Mouse (Mus musculus) MEL (cell line): ENCODE data around the gene Dock1. TPM values are rescaled to one million over a fixed set of nuclear protein-coding genes. Genes with fewer than 3 reads are reported as not detected.

Experiments used
- DNase-seq: peaks from one replicate; pipeline ENCODE4 v3.0.0; 2011; ENCODE audit warnings: low read depth, low spot score
- H3K27ac ChIP-seq: 2 replicates; pipeline ENCODE4 v1.5.1; 2012; ENCODE audit warnings: low read depth, mild to moderate bottlenecking, control low read depth, low read length, moderate library complexity; ENCODE audit not compliant: control insufficient read depth
- H3K27me3 ChIP-seq, 2 experiments: fragments of 150-350 bp in 1 of 2; sonication (generic) in 1 of 2; 2 replicates each; pipeline ENCODE4 v1.6.1; 2012; ENCODE audit warnings: low read length in 2 of 2, mild to moderate bottlenecking in 2 of 2, improper control_type of control experiment in 1 of 2, moderate library complexity in 1 of 2; ENCODE audit not compliant: insufficient read depth in 2 of 2, control insufficient read depth in 1 of 2
- H3K36me3 ChIP-seq, 2 experiments: 2 replicates each; pipeline ENCODE4 v1.6.1; 2012 to 2014; ENCODE audit warnings: low read length in 2 of 2, improper control_type of control experiment in 1 of 2, inconsistent platforms in 1 of 2, mild to moderate bottlenecking in 1 of 2; ENCODE audit not compliant: insufficient read depth in 2 of 2, control insufficient read depth in 1 of 2
- H3K4me1 ChIP-seq, 2 experiments: fragments of 150-350 bp in 1 of 2; sonication (generic) in 1 of 2; 2 replicates each; pipeline ENCODE4 v1.6.1; 2012; ENCODE audit warnings: low read length in 2 of 2, improper control_type of control experiment in 1 of 2, mild to moderate bottlenecking in 1 of 2; ENCODE audit not compliant: insufficient read depth in 2 of 2, control insufficient read depth in 1 of 2
- H3K4me3 ChIP-seq, 2 experiments: fragments of 150-350 bp in 1 of 2; sonication (generic) in 1 of 2; 2 replicates each; pipeline ENCODE4 v1.5.1; 2012; ENCODE audit warnings: low read depth in 2 of 2, low read length in 2 of 2, mild to moderate bottlenecking in 2 of 2, moderate library complexity in 2 of 2, control low read depth in 1 of 2, improper control_type of control experiment in 1 of 2; ENCODE audit not compliant: control insufficient read depth in 1 of 2, insufficient read depth in 1 of 2
- H3K79me2 ChIP-seq: 2 replicates; pipeline ENCODE4 v1.6.1; 2012; ENCODE audit warnings: mild to moderate bottlenecking, low read length, moderate library complexity; ENCODE audit not compliant: control insufficient read depth, poor library complexity, insufficient read depth
- H3K9ac ChIP-seq: 2 replicates; pipeline ENCODE4 v1.6.1; 2012; ENCODE audit warnings: low read depth, mild to moderate bottlenecking, control low read depth, low read length, moderate library complexity; ENCODE audit not compliant: control insufficient read depth, poor library complexity, severe bottlenecking
- H3K9me3 ChIP-seq: fragments of 150-350 bp; sonication (generic); replicated peaks from 2 replicates; pipeline ENCODE4 v1.6.1; 2012; ENCODE audit warnings: mild to moderate bottlenecking, low read length, improper control_type of control experiment, moderate library complexity; ENCODE audit not compliant: insufficient read depth
- CHD1 ChIP-seq: IDR thresholded peaks from 2 replicates; pipeline ENCODE4 v1.6.1; 2012; ENCODE audit warnings: low read depth, mild to moderate bottlenecking, inconsistent platforms, low read length, improper control_type of control experiment
- CHD2 ChIP-seq: IDR thresholded peaks from 2 replicates; pipeline ENCODE4 v1.6.1; 2011; ENCODE audit warnings: low read length, improper control_type of control experiment
- CTCF ChIP-seq, 3 experiments: IDR thresholded peaks in 2 of 3; conservative IDR thresholded peaks in 1 of 3; 2 replicates each; pipeline ENCODE4 v1.5.1; 2011 to 2012; ENCODE audit warnings: low read length in 3 of 3, low read depth in 2 of 3, mild to moderate bottlenecking in 2 of 3, improper control_type of control experiment in 1 of 3, inconsistent platforms in 1 of 3, mixed read lengths in 1 of 3, moderate library complexity in 1 of 3; ENCODE audit not compliant: control insufficient read depth in 1 of 3, insufficient read depth in 1 of 3, poor library complexity in 1 of 3, severe bottlenecking in 1 of 3
- EP300 ChIP-seq, 2 experiments: IDR thresholded peaks; 2 replicates each; pipeline ENCODE4 v1.6.1; 2011; ENCODE audit warnings: improper control_type of control experiment in 2 of 2, low read length in 2 of 2, low read depth in 1 of 2, mild to moderate bottlenecking in 1 of 2
- GABPA ChIP-seq: IDR thresholded peaks from 2 replicates; pipeline ENCODE4 v1.6.1; 2012; ENCODE audit warnings: low read depth, mild to moderate bottlenecking, inconsistent platforms, low read length, improper control_type of control experiment, moderate library complexity
- GATA1 ChIP-seq: IDR thresholded peaks from 2 replicates; pipeline ENCODE4 v1.6.1; 2011; ENCODE audit warnings: low read depth, low read length, improper control_type of control experiment
- JUND ChIP-seq: IDR thresholded peaks from 2 replicates; pipeline ENCODE4 v1.6.1; 2011; ENCODE audit warnings: low read depth, mild to moderate bottlenecking, improper control_type of control experiment, low read length
- KAT2A ChIP-seq: conservative IDR thresholded peaks from 2 replicates; pipeline ENCODE4 v1.6.1; 2012; ENCODE audit warnings: low read depth, low read length, improper control_type of control experiment, inconsistent platforms
- MAFK ChIP-seq: IDR thresholded peaks from 2 replicates; pipeline ENCODE4 v1.6.1; 2011; ENCODE audit warnings: low read depth, mild to moderate bottlenecking, low read length, improper control_type of control experiment, borderline replicate concordance
- MAX ChIP-seq: IDR thresholded peaks from 2 replicates; pipeline ENCODE4 v1.6.1; 2011; ENCODE audit warnings: low read length, improper control_type of control experiment
- MYB ChIP-seq: IDR thresholded peaks from 2 replicates; pipeline ENCODE4 v1.6.1; 2011; ENCODE audit warnings: mild to moderate bottlenecking, low read depth, low read length, improper control_type of control experiment
- NELFE ChIP-seq: IDR thresholded peaks from 2 replicates; pipeline ENCODE4 v1.6.1; 2011; ENCODE audit warnings: low read depth, low read length, improper control_type of control experiment
- RAD21 ChIP-seq: IDR thresholded peaks from 2 replicates; pipeline ENCODE4 v1.6.1; 2011; ENCODE audit warnings: mild to moderate bottlenecking, low read depth, low read length, improper control_type of control experiment
- RCOR1 ChIP-seq: IDR thresholded peaks from 2 replicates; pipeline ENCODE4 v1.6.1; 2012; ENCODE audit warnings: low read depth, mild to moderate bottlenecking, inconsistent platforms, low read length, improper control_type of control experiment
- TBP ChIP-seq: IDR thresholded peaks from 2 replicates; pipeline ENCODE4 v1.8.0; 2011; ENCODE audit warnings: low read depth, low read length, improper control_type of control experiment
- ZC3H11A ChIP-seq: IDR thresholded peaks from 2 replicates; pipeline ENCODE4 v1.6.1; 2012; ENCODE audit warnings: low read depth, mild to moderate bottlenecking, inconsistent platforms, low read length, improper control_type of control experiment
- ZKSCAN1 ChIP-seq: IDR thresholded peaks from 2 replicates; pipeline ENCODE4 v1.6.1; 2012; ENCODE audit warnings: low read depth, mild to moderate bottlenecking, inconsistent platforms, low read length, improper control_type of control experiment, moderate library complexity
- ZMIZ1 ChIP-seq: IDR thresholded peaks from 2 replicates; pipeline ENCODE4 v1.6.1; 2012; ENCODE audit warnings: low read depth, mild to moderate bottlenecking, inconsistent platforms, low read length, improper control_type of control experiment, moderate library complexity
- polyA plus RNA-seq, 2 experiments: library from polyadenylated mRNA; stranded (reverse) in 1 of 2; unstranded in 1 of 2; fragments of >175 nt in 1 of 2; fragments of >200 nt in 1 of 2; gene quantifications; 2 replicates each; pipeline versions ENCODE4 v1.2.1 to v1.2.4; 2012; ENCODE audit warnings: low replicate concordance in 2 of 2, low read depth in 1 of 2; ENCODE audit not compliant: insufficient read length in 2 of 2, insufficient read depth in 1 of 2, missing spikeins in 1 of 2
- total RNA-seq: library from RNA; depleted of rRNA; stranded (reverse); fragments of 300-350 nt; gene quantifications from 2 replicates; pipeline ENCODE4 v1.2.3, GENCODE M21; 2012

Dock1 gene
- total and polyA plus RNA-seq, 3 experiments: not detected

DNA sequence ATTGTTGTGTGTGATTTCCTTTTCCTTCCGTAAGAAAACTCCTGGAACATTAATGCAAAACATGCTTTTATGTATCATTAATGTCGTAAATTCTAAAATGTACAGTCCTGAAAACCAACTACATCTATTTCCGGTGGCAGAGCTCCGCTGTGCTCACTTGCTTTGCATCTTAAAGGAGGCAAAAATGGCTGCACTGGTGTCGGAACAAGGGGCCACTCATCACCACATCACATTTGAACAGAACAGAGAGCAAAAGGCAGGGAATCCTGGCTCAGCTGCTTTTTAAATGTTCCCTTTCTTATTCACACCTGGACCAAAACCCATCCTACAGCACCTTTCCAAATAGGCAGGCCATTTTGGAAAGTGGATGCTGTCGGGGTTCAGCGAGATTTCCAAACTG, 202.5 kb downstream of the Dock1 start:
- TF ChIP-seq MAFK (no peak), KAT2A (no peak), GATA1 (no peak), ZKSCAN1 (no peak), RAD21 (no peak), CTCF (IDR thresholded peaks at IDR 0.05 in 2 of 3, conservative IDR thresholded peaks at IDR 0.05 in 1 of 3; ENCODE audit: control insufficient read depth in 1 of 3, insufficient read depth in 1 of 3, low read depth in 2 of 3, low read length in 3 of 3, poor library complexity in 1 of 3, severe bottlenecking in 1 of 3) (no peak), MYB (no peak), JUND (no peak)
- H3K9me3 ChIP-seq: no peaks in the 10 kb centered on the region
- no peak overlapping the region for H3K4me3 ChIP-seq
- H3K36me3 ChIP-seq: no peaks in the 10 kb centered on the region
- H3K79me2 ChIP-seq: no peaks in the 10 kb centered on the region
- H3K9ac ChIP-seq: no peak overlapping the region
- no peaks in the 10 kb centered on the region for H3K4me1 ChIP-seq
- H3K27me3 ChIP-seq: no peaks in the 10 kb centered on the region
- DNase-seq: no peak
- H3K27ac ChIP-seq: no peak overlapping the region

DNA sequence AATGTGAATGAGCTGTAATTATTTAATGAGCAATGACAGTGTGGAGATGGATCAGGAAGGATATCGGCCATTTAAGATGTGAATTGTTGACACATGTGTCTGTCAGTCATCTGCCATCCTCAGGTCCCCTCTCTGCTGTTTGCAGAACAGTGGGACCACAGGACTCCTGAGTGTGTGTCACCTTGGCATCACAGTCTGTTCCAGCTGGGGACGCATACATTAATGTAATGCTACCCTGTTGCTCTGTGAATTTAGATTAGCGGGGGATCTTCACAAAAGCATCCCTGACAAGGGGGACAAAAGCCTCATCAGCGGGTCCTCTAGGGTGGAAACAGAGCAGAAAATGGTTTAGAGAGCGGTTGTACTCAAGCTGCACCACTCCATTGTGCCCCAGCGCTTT, 208.5 kb downstream of the Dock1 start:
- TF ChIP-seq GABPA (no peak), ZMIZ1 (no peak), NELFE (no peak), TBP (no peak), CHD1 (no peak), GATA1 (no peak), RCOR1 (no peak), EP300 (IDR thresholded peaks at IDR 0.05; ENCODE audit: low read depth in 1 of 2, low read length in 2 of 2) (no peak), MAFK (no peak), CHD2 (no peak), MYB (no peak), MAX (no peak), ZC3H11A (no peak)
- TF ChIP-seq, all 39 proteins: peak for 0
- Histone ChIP-seq H3K9me3 (no peaks in the 10 kb centered on the region), H3K4me3 (no peak overlapping the region)

More for the DNA sequence above, 208.5 kb downstream of the Dock1 start:
- H3K27me3 ChIP-seq: no peaks in the 10 kb centered on the region
- H3K36me3 ChIP-seq: no peaks in the 10 kb centered on the region
- no peak for DNase-seq
- no peaks in the 10 kb centered on the region for H3K79me2 ChIP-seq
- no peak overlapping the region for H3K9ac ChIP-seq
- no peak overlapping the region for H3K27ac ChIP-seq
- no peaks in the 10 kb centered on the region for H3K4me1 ChIP-seq
